12 mouse cellular contexts compared by ENCODE assay signal in the genomic region with DNA sequence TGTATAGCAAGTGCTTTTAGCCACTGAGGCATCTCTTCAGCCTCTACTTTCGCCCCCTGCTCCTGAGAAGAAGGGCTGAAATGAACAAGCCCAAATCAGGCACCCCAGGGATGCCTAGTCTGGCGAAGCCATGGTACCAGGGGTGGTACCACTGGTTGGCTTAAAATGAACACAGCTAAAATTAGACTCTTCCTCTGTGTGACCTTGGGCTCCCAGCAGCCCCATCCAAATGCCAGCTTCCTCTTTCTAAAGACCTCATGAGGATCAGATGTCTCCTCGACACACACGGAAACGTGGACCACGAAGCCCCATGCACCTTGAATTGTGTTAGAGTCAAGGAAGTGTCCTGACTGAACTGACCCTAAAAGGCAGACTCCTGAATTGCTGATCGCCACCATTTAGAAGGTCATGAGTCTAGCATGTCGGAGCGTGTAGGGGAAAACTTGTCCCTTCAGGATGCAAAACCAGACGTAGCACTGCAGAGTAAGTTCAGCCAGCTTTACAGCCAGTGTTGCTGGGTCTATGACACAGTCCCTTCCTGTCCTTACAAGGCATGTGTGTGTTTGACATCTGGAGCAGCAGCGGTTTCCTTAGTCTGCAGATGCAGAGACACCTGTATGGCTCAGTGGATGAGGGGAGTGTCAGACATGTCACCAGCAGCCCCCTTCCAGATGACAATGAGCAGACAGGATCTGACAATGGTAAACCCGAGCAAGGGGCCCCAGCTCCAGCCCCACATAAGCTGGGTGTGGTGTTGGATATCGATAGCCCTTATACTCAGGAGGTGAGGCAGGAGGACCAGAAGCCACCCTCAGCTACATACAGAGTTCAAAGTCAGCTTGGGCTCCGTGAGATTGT. TPM values are rescaled to one million over a fixed set of nuclear protein-coding genes. Genes with fewer than 3 reads are reported as not detected.
DNase-seq lines count a peak whose midpoint lies in the region; ATAC-seq and TF ChIP-seq lines count a peak whose summit lies in the region.
"Had no signal": no experiment of that assay in that cellular context is flagged by ENCODE, and none has a peak within 500 bp of the region (broad histone marks: within the 10 kb centered on the region; RNA-seq: fewer than 3 reads in every experiment).

No protein-coding gene starts in this region.

- no peaks in the 10 kb centered on the region for H3K36me3 ChIP-seq in stomach, postnatal 0 days (ENCODE audit: control insufficient read depth, insufficient read depth, low read length)
- no peaks in the 10 kb centered on the region for H3K36me3 ChIP-seq in forebrain, embryonic 16.5 days (ENCODE audit: control insufficient read depth, insufficient read depth)
- H3K36me3 ChIP-seq in forebrain, embryonic 12.5 days (replicated peaks) = no peaks in the 10 kb centered on the region
- H3K36me3 ChIP-seq: midbrain, embryonic 15.5 days had no signal

- peaks cover 47% of the 10 kb centered on the region for H3K4me1 ChIP-seq in cerebellum, adult 2 months (ENCODE audit: control insufficient read depth, insufficient read depth, low read length)
- H3K4me1 ChIP-seq in stomach, postnatal 0 days (replicated peaks; ENCODE audit: control insufficient read depth, insufficient read depth) = peaks cover 4% of the 10 kb centered on the region
- peaks cover 30% of the 10 kb centered on the region for H3K4me1 ChIP-seq in forebrain, embryonic 16.5 days (replicated peaks; ENCODE audit: control insufficient read depth, insufficient read depth, low read length)
- peaks cover 29% of the 10 kb centered on the region for H3K4me1 ChIP-seq in forebrain, embryonic 12.5 days

- WGBS in cerebellum, adult 2 months = 67% methylated on average over 14 of the region's 14 CpGs
- 67% methylated on average over 14 of the region's 14 CpGs for WGBS in stomach, postnatal 0 days
- 83% methylated on average over 14 of the region's 14 CpGs for WGBS in forebrain, embryonic 16.5 days
- 85% methylated on average over 14 of the region's 14 CpGs for WGBS in forebrain, embryonic 12.5 days

- TF ChIP-seq EP300 in stomach, postnatal 0 days (optimal IDR thresholded peaks at IDR 0.05) = no peak

- peak overlapping the region; percentile 14 for H3K27ac ChIP-seq in cerebellum, adult 2 months (ENCODE audit: insufficient read depth, low read length)
- H3K27ac ChIP-seq in layer of hippocampus, adult 2 months = peak overlapping the region; percentile 72
- H3K27ac ChIP-seq in stomach, postnatal 0 days (replicated peaks) = peak overlapping the region; percentile 0; the same call in 1 of the 2 replicates
- no peak overlapping the region for H3K27ac ChIP-seq in forebrain, embryonic 16.5 days (ENCODE audit: low read length)
- no peak overlapping the region for H3K27ac ChIP-seq in forebrain, embryonic 12.5 days
- H3K27ac ChIP-seq: liver, embryonic 14.5 days; midbrain, embryonic 15.5 days had no signal

- ATAC-seq in cerebellum, adult (ENCODE audit: insufficient number of reproducible peaks, low FRiP score, low TSS enrichment) = no peak
- ATAC-seq in stomach, postnatal 0 days (ENCODE audit: low FRiP score, low TSS enrichment) = no peak
- ATAC-seq in forebrain, embryonic 16.5 days = no peak
- no peak for ATAC-seq in forebrain, embryonic 12.5 days (ENCODE audit: low FRiP score)
- ATAC-seq: midbrain, embryonic 15.5 days had no signal

- TF ChIP-seq POLR2A in cerebellum, adult 2 months (IDR thresholded peaks at IDR 0.05; ENCODE audit: borderline replicate concordance, insufficient read depth, low read length) = no peak

- no peak overlapping the region for H3K9ac ChIP-seq in stomach, postnatal 0 days (ENCODE audit: low read length)
- no peak overlapping the region for H3K9ac ChIP-seq in forebrain, embryonic 16.5 days (replicated peaks; ENCODE audit: low read depth, low read length)
- H3K9ac ChIP-seq in forebrain, embryonic 12.5 days = no peak overlapping the region
- H3K9ac ChIP-seq: forebrain, postnatal 0 days; liver, embryonic 14.5 days; midbrain, embryonic 15.5 days had no signal

- H3K4me2 ChIP-seq in stomach, postnatal 0 days (replicated peaks; ENCODE audit: low read depth) = peak overlapping the region; percentile 92; the same call in 1 of the 2 replicates
- no peak overlapping the region for H3K4me2 ChIP-seq in forebrain, embryonic 16.5 days (ENCODE audit: low read length)
- no peak overlapping the region for H3K4me2 ChIP-seq in forebrain, embryonic 12.5 days
- H3K4me2 ChIP-seq: midbrain, embryonic 15.5 days had no signal

- no peaks in the 10 kb centered on the region for H3K27me3 ChIP-seq in cerebellum, adult 2 months (ENCODE audit: control insufficient read depth, insufficient read depth, low read length)
- no peaks in the 10 kb centered on the region for H3K27me3 ChIP-seq in stomach, postnatal 0 days (ENCODE audit: control insufficient read depth, insufficient read depth, low read length)
- peaks cover 10% of the 10 kb centered on the region for H3K27me3 ChIP-seq in forebrain, embryonic 16.5 days (replicated peaks; ENCODE audit: control insufficient read depth, insufficient read depth, low read length)
- peaks cover 45% of the 10 kb centered on the region for H3K27me3 ChIP-seq in forebrain, embryonic 12.5 days

- H3K9me3 ChIP-seq in stomach, postnatal 0 days (ENCODE audit: control insufficient read depth, low read length) = no peaks in the 10 kb centered on the region
- H3K9me3 ChIP-seq in forebrain, embryonic 16.5 days (ENCODE audit: control insufficient read depth, low read length) = no peaks in the 10 kb centered on the region
- H3K9me3 ChIP-seq in forebrain, embryonic 12.5 days = no peaks in the 10 kb centered on the region
- H3K9me3 ChIP-seq: midbrain, embryonic 15.5 days had no signal

- no peak overlapping the region for H3K4me3 ChIP-seq in cerebellum, adult 2 months (replicated peaks; ENCODE audit: insufficient read depth, low read depth, low read length)
- H3K4me3 ChIP-seq in layer of hippocampus, adult 2 months = no peak overlapping the region; the same call in 1 of the 2 replicates
- H3K4me3 ChIP-seq in stomach, postnatal 0 days (ENCODE audit: low read depth, low read length) = no peak overlapping the region
- no peak overlapping the region for H3K4me3 ChIP-seq in forebrain, embryonic 16.5 days (replicated peaks; ENCODE audit: low read length)
- H3K4me3 ChIP-seq in forebrain, embryonic 12.5 days (replicated peaks) = no peak overlapping the region
- H3K4me3 ChIP-seq: midbrain, embryonic 15.5 days had no signal

- no peak for TF ChIP-seq CTCF in cerebellum, adult 2 months (IDR thresholded peaks at IDR 0.05; ENCODE audit: borderline replicate concordance, insufficient read depth, low read depth, low read length)
- no peak for TF ChIP-seq CTCF in layer of hippocampus, adult 2 months (conservative IDR thresholded peaks at IDR 0.05)
- TF ChIP-seq CTCF in stomach, postnatal 0 days (IDR thresholded peaks at IDR 0.05; ENCODE audit: low read depth) = no peak

- DNase-seq in cerebellum, adult 2 months = peak in 1 of 2 experiments; percentile 53
- DNase-seq in layer of hippocampus, adult 2 months (ENCODE audit: low spot score in 2 of 2) = no peak
- no peak for DNase-seq in layer of hippocampus, adult 9-11 months
- DNase-seq in heart, postnatal 4 days = peak; percentile 35
- DNase-seq in stomach, postnatal 0 days (ENCODE audit: low spot score) = no peak
- DNase-seq: spleen, adult 18-20 months had no signal

RNA-seq across cellular contexts. Expression of gene Tmem51, which starts 4.2 kb away (rescaled TPM):
- polyA plus RNA-seq in cerebellum, adult 2 months (2012; rRNA removed) = 26.2 and 26.3 TPM in 2 replicates
- total RNA-seq in layer of hippocampus, adult 2 months (2021) = 1 to 10 TPM; 3.9 to 4.5 TPM
- total RNA-seq in heart, postnatal 4 days (2021) = 10 to 100 TPM; 34.2 to 40.5 TPM
- 79.0 and 90.0 TPM in 2 replicates for polyA plus RNA-seq in stomach, postnatal 0 days (2015; fragmentation: Nextera tagmentation; extraction: Ambion mirVana)
- 6.5 and 8.6 TPM in 2 replicates for polyA plus RNA-seq in forebrain, embryonic 16.5 days (2015; fragmentation: Nextera tagmentation; extraction: Ambion mirVana)
- polyA plus RNA-seq in forebrain, embryonic 12.5 days (2016; fragmentation: Nextera tagmentation; extraction: Ambion mirVana) = 4.8 and 6.0 TPM in 2 replicates

Comparison
In these comparisons a context has a peak if more than half of its experiments do, and no peak if none do; other contexts are left out.
1. H3K27ac ChIP-seq: peak in cerebellum, adult 2 months (single experiment), layer of hippocampus, adult 2 months (single experiment) and stomach, postnatal 0 days (single experiment); none in forebrain, embryonic 16.5 days (single experiment) and forebrain, embryonic 12.5 days (single experiment).